Mouse (Mus musculus) embryonic fibroblast, embryonic 13.5 days (primary cell): Measurements from ENCODE around the gene Tsku.

Experiments used
- CTCF ChIP-seq: IDR thresholded peaks from 2 replicates; pipeline ENCODE4 v1.5.1; 2011; ENCODE audit warnings: mild to moderate bottlenecking, control low read depth, low read length, moderate library complexity, borderline replicate concordance; ENCODE audit not compliant: insufficient read depth
- POLR2A ChIP-seq: IDR thresholded peaks from 2 replicates; pipeline ENCODE4 v1.6.1; 2011; ENCODE audit warnings: low read depth, mild to moderate bottlenecking, control low read depth, low read length, moderate library complexity

GRCm38 (mm10) chr7:98385168-98385567 is 24.0 kb upstream of the Tsku start:
- TF ChIP-seq POLR2A (no peak), CTCF (no peak)
